In genomic region chr7:45150321-45150720, GRCm38 (mm10) we compare ENCODE assay signal across 15 mouse cellular contexts. TPM values are rescaled to one million over a fixed set of nuclear protein-coding genes. Genes with fewer than 3 reads are reported as not detected.
DNase-seq lines count a peak whose midpoint lies in the region; ATAC-seq lines count a peak whose summit lies in the region.
"Had no signal": no experiment of that assay in that cellular context is flagged by ENCODE, and none has a peak within 500 bp of the region (broad histone marks: within the 10 kb centered on the region; RNA-seq: fewer than 3 reads in every experiment).

No protein-coding gene starts in this region.

- H3K4me2 ChIP-seq in forebrain, embryonic 13.5 days = no peak overlapping the region
- no peak overlapping the region for H3K4me2 ChIP-seq in forebrain, embryonic 12.5 days
- no peak overlapping the region for H3K4me2 ChIP-seq in kidney, embryonic 16.5 days (replicated peaks; ENCODE audit: low read depth, low read length)
- H3K4me2 ChIP-seq in intestine, embryonic 14.5 days (ENCODE audit: low read length) = no peak overlapping the region
- H3K4me2 ChIP-seq: limb, embryonic 15.5 days had no signal

- H3K27ac ChIP-seq in forebrain, embryonic 13.5 days = no peak overlapping the region
- no peak overlapping the region for H3K27ac ChIP-seq in forebrain, embryonic 12.5 days
- peak overlapping the region; percentile 88 for H3K27ac ChIP-seq in kidney, embryonic 16.5 days (ENCODE audit: low read length)
- peak overlapping the region; percentile 79 for H3K27ac ChIP-seq in intestine, embryonic 14.5 days (ENCODE audit: low read depth)
- H3K27ac ChIP-seq: limb, embryonic 15.5 days had no signal

- H3K36me3 ChIP-seq in forebrain, embryonic 13.5 days (ENCODE audit: poor library complexity, severe bottlenecking) = peaks cover 12% of the 10 kb centered on the region
- peaks cover 9% of the 10 kb centered on the region; the same call in 1 of the 2 replicates for H3K36me3 ChIP-seq in forebrain, embryonic 12.5 days (replicated peaks)
- H3K36me3 ChIP-seq in kidney, embryonic 16.5 days (ENCODE audit: insufficient read depth, low read length) = peaks cover 19% of the 10 kb centered on the region
- H3K36me3 ChIP-seq in intestine, embryonic 14.5 days (ENCODE audit: control insufficient read depth, insufficient read depth, low read length) = peaks cover 31% of the 10 kb centered on the region

- H3K9ac ChIP-seq in forebrain, embryonic 13.5 days = 0 out of 2 replicates have a peak overlapping the region, but pooled peaks have one; percentile 3
- H3K9ac ChIP-seq in forebrain, embryonic 12.5 days = no peak overlapping the region
- no peak overlapping the region for H3K9ac ChIP-seq in kidney, embryonic 16.5 days (replicated peaks; ENCODE audit: low read length)
- no peak overlapping the region for H3K9ac ChIP-seq in intestine, embryonic 14.5 days (ENCODE audit: low read length)
- H3K9ac ChIP-seq: limb, embryonic 15.5 days had no signal

- no peak for ATAC-seq in forebrain, embryonic 13.5 days
- ATAC-seq in forebrain, embryonic 12.5 days (ENCODE audit: low FRiP score) = no peak
- ATAC-seq in kidney, embryonic 16.5 days (ENCODE audit: low FRiP score, low TSS enrichment) = no peak
- ATAC-seq in intestine, embryonic 14.5 days (replicated peaks; ENCODE audit: low FRiP score, low TSS enrichment, low read depth) = no peak

- H3K4me3 ChIP-seq in forebrain, embryonic 13.5 days = no peak overlapping the region
- no peak overlapping the region for H3K4me3 ChIP-seq in forebrain, embryonic 12.5 days (replicated peaks)
- H3K4me3 ChIP-seq in kidney, embryonic 16.5 days (ENCODE audit: low read length) = no peak overlapping the region
- H3K4me3 ChIP-seq in intestine, embryonic 14.5 days (ENCODE audit: low read depth, low read length) = no peak overlapping the region
- H3K4me3 ChIP-seq: limb, embryonic 15.5 days had no signal

- H3K9me3 ChIP-seq in forebrain, embryonic 13.5 days (replicated peaks) = no peaks in the 10 kb centered on the region
- no peaks in the 10 kb centered on the region for H3K9me3 ChIP-seq in forebrain, embryonic 12.5 days
- no peaks in the 10 kb centered on the region for H3K9me3 ChIP-seq in kidney, embryonic 16.5 days (ENCODE audit: low read length)
- H3K9me3 ChIP-seq in intestine, embryonic 14.5 days (ENCODE audit: control insufficient read depth, low read length) = no peaks in the 10 kb centered on the region
- H3K9me3 ChIP-seq: limb, embryonic 15.5 days; megakaryocyte, embryonic 14.5 days had no signal

- 65% methylated on average over 4 of the region's 4 CpGs for WGBS in forebrain, embryonic 13.5 days
- WGBS in forebrain, embryonic 12.5 days = 69% methylated on average over 4 of the region's 4 CpGs
- 24% methylated on average over 4 of the region's 4 CpGs for WGBS in kidney, embryonic 16.5 days
- 52% methylated on average over 4 of the region's 4 CpGs for WGBS in intestine, embryonic 14.5 days

- H3K27me3 ChIP-seq in forebrain, embryonic 13.5 days = no peaks in the 10 kb centered on the region
- H3K27me3 ChIP-seq in forebrain, embryonic 12.5 days = no peaks in the 10 kb centered on the region
- H3K27me3 ChIP-seq in kidney, embryonic 16.5 days (ENCODE audit: insufficient read depth, low read length) = no peaks in the 10 kb centered on the region
- no peaks in the 10 kb centered on the region for H3K27me3 ChIP-seq in intestine, embryonic 14.5 days (replicated peaks; ENCODE audit: control insufficient read depth, insufficient read depth, low read length)
- H3K27me3 ChIP-seq: limb, embryonic 15.5 days had no signal

- H3K4me1 ChIP-seq in forebrain, embryonic 13.5 days = peaks cover 29% of the 10 kb centered on the region
- H3K4me1 ChIP-seq in forebrain, embryonic 12.5 days = peaks cover 30% of the 10 kb centered on the region
- H3K4me1 ChIP-seq in kidney, embryonic 16.5 days (ENCODE audit: insufficient read depth, low read length) = peaks cover 38% of the 10 kb centered on the region
- H3K4me1 ChIP-seq in intestine, embryonic 14.5 days (replicated peaks; ENCODE audit: control insufficient read depth, insufficient read depth, low read length) = peaks cover 9% of the 10 kb centered on the region; the same call in 1 of the 2 replicates

- no peak for DNase-seq in kidney, adult 8-10 months
- DNase-seq in 416B (ENCODE audit: low read depth) = peak; percentile 26
- DNase-seq in intestine, embryonic 14.5 days (ENCODE audit: low spot score) = no peak
- no peak for DNase-seq in layer of hippocampus, adult 8-10 months (ENCODE audit: low spot score in 2 of 2)
- no peak for DNase-seq in adrenal gland, adult 8-10 months
- DNase-seq: adrenal gland, adult 2 months; cerebellum, adult 11 months had no signal

RNA-seq across cellular contexts. Expression of gene Pih1d1, which starts 3.8 kb away (rescaled TPM):
- polyA plus RNA-seq in forebrain, embryonic 13.5 days (2015; fragmentation: Nextera tagmentation; extraction: Ambion mirVana) = 97.5 TPM in 2 replicates
- polyA plus RNA-seq in forebrain, embryonic 12.5 days (2016; fragmentation: Nextera tagmentation; extraction: Ambion mirVana) = 95.0 and 97.5 TPM in 2 replicates
- polyA plus RNA-seq in kidney, embryonic 16.5 days (2015; fragmentation: Nextera tagmentation; extraction: Ambion mirVana) = 109 and 112 TPM in 2 replicates
- polyA plus RNA-seq in intestine, embryonic 14.5 days (2014; fragmentation: Nextera tagmentation; extraction: Ambion mirVana) = 108 and 113 TPM in 2 replicates
- 10 to 100 TPM; 37.5 to 56.7 (median 46.3) TPM for total RNA-seq in layer of hippocampus, adult 8-10 months (2022)
- total RNA-seq in adrenal gland, adult 8-10 months (2022) = 10 to 100 TPM; 58.4 to 73.0 (median 68.9) TPM

RNA-seq across cellular contexts. Expression of gene Aldh16a1, which starts 4.1 kb away (rescaled TPM):
- 35.6 and 36.4 TPM in 2 replicates for polyA plus RNA-seq in forebrain, embryonic 13.5 days (2015; fragmentation: Nextera tagmentation; extraction: Ambion mirVana)
- 41.9 and 42.9 TPM in 2 replicates for polyA plus RNA-seq in forebrain, embryonic 12.5 days (2016; fragmentation: Nextera tagmentation; extraction: Ambion mirVana)
- polyA plus RNA-seq in kidney, embryonic 16.5 days (2015; fragmentation: Nextera tagmentation; extraction: Ambion mirVana) = 81.2 and 88.6 TPM in 2 replicates
- 50.9 and 66.6 TPM in 2 replicates for polyA plus RNA-seq in intestine, embryonic 14.5 days (2014; fragmentation: Nextera tagmentation; extraction: Ambion mirVana)
- 10 to 100 TPM; 16.9 to 18.6 (median 17.6) TPM for total RNA-seq in layer of hippocampus, adult 8-10 months (2022)
- total RNA-seq in adrenal gland, adult 8-10 months (2022) = 10 to 100 TPM; 76.3 to 79.7 (median 77.2) TPM

RNA-seq across cellular contexts. Expression of gene Slc17a7, which starts 13.4 kb away (rescaled TPM):
- 9.3 and 14.2 TPM in 2 replicates for polyA plus RNA-seq in forebrain, embryonic 13.5 days (2015; fragmentation: Nextera tagmentation; extraction: Ambion mirVana)
- 6.3 and 7.9 TPM in 2 replicates for polyA plus RNA-seq in forebrain, embryonic 12.5 days (2016; fragmentation: Nextera tagmentation; extraction: Ambion mirVana)
- 0.19 and 0.42 TPM in 2 replicates for polyA plus RNA-seq in kidney, embryonic 16.5 days (2015; fragmentation: Nextera tagmentation; extraction: Ambion mirVana)
- polyA plus RNA-seq in intestine, embryonic 14.5 days (2014; fragmentation: Nextera tagmentation; extraction: Ambion mirVana) = 0.07 TPM in 1 of 2 replicates, not detected in the other
- total RNA-seq in layer of hippocampus, adult 8-10 months (2022) = 1,000 to 10,000 TPM; 1,166 to 1,245 (median 1,206) TPM
- 1 to 10 TPM in 1 of 4 experiments, under 1 TPM in 3; 0.46 to 1.1 (median 0.65) TPM for total RNA-seq in adrenal gland, adult 8-10 months (2022)
- total RNA-seq: neutrophil, adult 5-6 weeks had no signal

RNA-seq across cellular contexts. Expression of gene Flt3l, which starts 14.1 kb away (rescaled TPM):
- polyA plus RNA-seq in forebrain, embryonic 13.5 days (2015; fragmentation: Nextera tagmentation; extraction: Ambion mirVana) = 0.79 and 0.92 TPM in 2 replicates
- 0.21 and 0.72 TPM in 2 replicates for polyA plus RNA-seq in forebrain, embryonic 12.5 days (2016; fragmentation: Nextera tagmentation; extraction: Ambion mirVana)
- polyA plus RNA-seq in kidney, embryonic 16.5 days (2015; fragmentation: Nextera tagmentation; extraction: Ambion mirVana) = 0.95 and 1.9 TPM in 2 replicates
- polyA plus RNA-seq in intestine, embryonic 14.5 days (2014; fragmentation: Nextera tagmentation; extraction: Ambion mirVana) = 1.3 and 2.1 TPM in 2 replicates
- total RNA-seq in layer of hippocampus, adult 8-10 months (2022) = 10 to 100 TPM; 10.0 to 12.0 (median 10.4) TPM
- total RNA-seq in adrenal gland, adult 8-10 months (2022) = 10 to 100 TPM; 20.4 to 56.7 (median 39.5) TPM

RNA-seq across cellular contexts. Expression of gene Gm45713, which starts 14.3 kb away (rescaled TPM):
- 0.13 and 0.31 TPM in 2 replicates for polyA plus RNA-seq in forebrain, embryonic 13.5 days (2015; fragmentation: Nextera tagmentation; extraction: Ambion mirVana)
- polyA plus RNA-seq in forebrain, embryonic 12.5 days (2016; fragmentation: Nextera tagmentation; extraction: Ambion mirVana) = 0.27 TPM in 1 of 2 replicates, not detected in the other
- polyA plus RNA-seq in kidney, embryonic 16.5 days (2015; fragmentation: Nextera tagmentation; extraction: Ambion mirVana) = 0.18 TPM in 1 of 2 replicates, not detected in the other
- 0.72 and 0.81 TPM in 2 replicates for polyA plus RNA-seq in intestine, embryonic 14.5 days (2014; fragmentation: Nextera tagmentation; extraction: Ambion mirVana)
- total RNA-seq in layer of hippocampus, adult 8-10 months (2022) = not detected
- total RNA-seq in adrenal gland, adult 8-10 months (2022) = not detected
- total RNA-seq: adrenal gland, adult 2 months; heart, postnatal 36 days; layer of hippocampus, postnatal 10 days had no signal
- polyA plus RNA-seq: limb, embryonic 15.5 days had no signal

Comparison
In these comparisons a context has a peak if more than half of its experiments do, and no peak if none do; other contexts are left out.
1. H3K27ac ChIP-seq: peak in kidney, embryonic 16.5 days (single experiment) and intestine, embryonic 14.5 days (single experiment); none in forebrain, embryonic 13.5 days (single experiment) and forebrain, embryonic 12.5 days (single experiment).